Mouse (Mus musculus) cortical plate, adult 2 months (tissue): ENCODE data around the gene Zfp865. TPM values are rescaled to one million over a fixed set of nuclear protein-coding genes. Genes with fewer than 3 reads are reported as not detected.
"Not testable (repeated sequence)": the region's sequence is repeated elsewhere in the genome, so short reads cannot be mapped to it uniquely, and the experiment has no call there.

Source experiments
- H3K27ac ChIP-seq: fragments of 200-500 bp; 2 replicates; pipeline ENCODE4 v1.5.1; 2012; ENCODE audit warnings: low read length, control low read depth, inconsistent platforms; ENCODE audit not compliant: insufficient read depth
- H3K4me1 ChIP-seq: fragments of 200-500 bp; 2 replicates; pipeline ENCODE4 v1.6.1; 2011; ENCODE audit warnings: low read length; ENCODE audit not compliant: control insufficient read depth, insufficient read depth
- H3K4me3 ChIP-seq: fragments of 200-500 bp; 2 replicates; pipeline ENCODE4 v1.5.1; 2011; ENCODE audit warnings: mild to moderate bottlenecking, low read length, control low read depth; ENCODE audit not compliant: insufficient read depth
- CTCF ChIP-seq: fragments of 200-500 bp; IDR thresholded peaks from 2 replicates; pipeline ENCODE4 v1.5.1; 2011; ENCODE audit warnings: mild to moderate bottlenecking, control low read depth, low read length; ENCODE audit not compliant: insufficient read depth; ENCODE audit errors: extremely low read depth
- POLR2A ChIP-seq: fragments of 200-500 bp; IDR thresholded peaks from 2 replicates; pipeline ENCODE4 v1.6.1; 2011; ENCODE audit warnings: mild to moderate bottlenecking, low read length, control low read depth; ENCODE audit not compliant: insufficient read depth; ENCODE audit errors: extremely low read depth
- polyA plus RNA-seq: library from polyadenylated mRNA; depleted of rRNA; stranded (reverse); fragments of >200 nt; gene quantifications from 2 replicates; pipeline ENCODE4 v1.2.3, GENCODE M21; 2012

The Zfp865 gene
- polyA plus RNA-seq, 1 experiment, result 28.7 TPM

GRCm38 (mm10) chr7:4995268-4996002 lies 24.7 kb upstream of the Zfp865 start:
- H3K4me1 ChIP-seq, result no peaks in the 10 kb centered on the region
- no peak for TF ChIP-seq POLR2A
- TF ChIP-seq CTCF, result no peak
- H3K4me3 ChIP-seq, result peak overlapping the region; percentile 72
- H3K27ac ChIP-seq, result peak overlapping the region; percentile 26

GRCm38 (mm10) chr7:4996003-4996895 lies 23.9 kb upstream of the Zfp865 start, which contains the start of gene Zfp579:
Zfp579 (minus strand) TSS chr7:4996158.
- Histone ChIP-seq H3K4me3 (peak within 1 kb of the TSS; percentile 72), H3K4me1 (no peaks in the 10 kb centered on the region), H3K27ac (peak within 1 kb of the TSS; percentile 26)
- no peak for TF ChIP-seq CTCF
- TF ChIP-seq POLR2A, result peak; percentile 79

DNA sequence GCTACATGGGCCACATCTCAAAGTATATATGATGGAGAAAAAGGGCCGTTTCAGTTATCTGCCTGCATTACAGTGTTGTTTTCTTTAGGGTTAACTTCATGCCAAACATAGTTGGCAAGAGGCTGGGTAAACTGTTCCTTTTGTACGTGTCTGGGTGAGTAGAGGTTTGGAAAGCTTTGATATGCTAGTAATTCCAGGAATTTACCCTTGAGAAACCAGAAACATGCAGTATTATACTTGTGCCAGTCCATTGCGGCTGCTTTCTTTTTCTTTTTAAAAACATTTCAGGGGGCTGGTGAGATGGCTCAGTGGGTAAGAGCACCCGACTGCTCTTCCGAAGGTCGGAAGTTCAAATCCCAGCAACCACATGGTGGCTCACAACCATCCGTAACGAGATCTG lies 23.2 kb upstream of the Zfp865 start:
- peak overlapping the region; percentile 72 for H3K4me3 ChIP-seq
- H3K4me1 ChIP-seq, result no peaks in the 10 kb centered on the region
- TF ChIP-seq POLR2A (no peak), CTCF (no peak)
- H3K27ac ChIP-seq, result peak overlapping the region; percentile 3; the same call in 1 of the 2 replicates

DNA sequence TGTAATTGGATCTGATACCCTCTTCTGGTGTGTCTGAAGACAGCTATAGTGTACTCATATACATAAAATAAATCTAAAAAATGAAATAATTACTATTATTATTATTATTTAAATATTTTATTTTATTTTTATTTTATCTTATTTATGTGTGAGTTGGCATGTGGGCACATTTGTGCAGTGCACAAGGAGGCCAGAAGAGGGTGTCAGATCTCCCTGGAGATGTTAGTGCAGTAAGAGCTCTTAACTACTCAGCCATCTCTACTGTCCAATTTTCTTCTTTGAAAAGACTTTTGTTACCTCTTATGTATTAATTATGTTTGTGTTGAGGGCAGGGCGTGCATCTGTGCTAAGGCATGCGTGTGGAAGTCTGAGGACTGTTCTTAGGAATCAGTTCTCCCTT lies 20.3 kb upstream of the Zfp865 start:
- no peak overlapping the region for H3K4me3 ChIP-seq
- peak; percentile 40 for TF ChIP-seq CTCF
- no peak for TF ChIP-seq POLR2A
- H3K27ac ChIP-seq, result no peak overlapping the region
- no peaks in the 10 kb centered on the region for H3K4me1 ChIP-seq

- H3K4me1 ChIP-seq, H3K27ac ChIP-seq, H3K4me3 ChIP-seq: not testable (repeated sequence)
These were observed 17.3 kb upstream of the Zfp865 start for GRCm38 (mm10) chr7:5002876-5003275.

DNA sequence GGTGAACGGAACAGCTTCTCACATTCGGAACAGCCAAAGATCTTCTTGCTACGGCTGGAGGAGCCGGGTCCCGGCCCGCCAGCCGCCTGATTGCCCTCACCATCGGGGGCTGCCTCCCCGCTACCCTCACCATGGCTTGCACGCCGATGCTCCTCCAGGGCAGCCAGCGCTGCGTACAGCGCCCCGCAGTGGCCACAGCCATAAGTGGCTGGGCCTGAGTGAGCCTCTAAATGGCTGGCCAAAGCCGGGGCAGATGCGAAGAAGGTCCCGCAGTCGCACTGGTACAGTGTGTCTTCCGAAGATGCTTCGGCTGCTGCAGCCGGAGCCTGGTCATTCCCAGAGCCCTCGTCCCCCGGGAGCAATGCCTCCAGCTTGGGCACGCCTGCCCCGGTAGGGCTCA lies 11.9 kb upstream of the Zfp865 start:
- no peak for TF ChIP-seq POLR2A
- TF ChIP-seq CTCF, result no peak
- Histone ChIP-seq H3K4me1 (no peaks in the 10 kb centered on the region), H3K4me3 (no peak overlapping the region), H3K27ac (no peak overlapping the region)

- no peak for TF ChIP-seq POLR2A
- TF ChIP-seq CTCF, result no peak
- Histone ChIP-seq H3K4me3 (no peak overlapping the region), H3K27ac (no peak overlapping the region), H3K4me1 (no peaks in the 10 kb centered on the region)
These were observed 7.3 kb upstream of the Zfp865 start for GRCm38 (mm10) chr7:5012681-5013513.

DNA sequence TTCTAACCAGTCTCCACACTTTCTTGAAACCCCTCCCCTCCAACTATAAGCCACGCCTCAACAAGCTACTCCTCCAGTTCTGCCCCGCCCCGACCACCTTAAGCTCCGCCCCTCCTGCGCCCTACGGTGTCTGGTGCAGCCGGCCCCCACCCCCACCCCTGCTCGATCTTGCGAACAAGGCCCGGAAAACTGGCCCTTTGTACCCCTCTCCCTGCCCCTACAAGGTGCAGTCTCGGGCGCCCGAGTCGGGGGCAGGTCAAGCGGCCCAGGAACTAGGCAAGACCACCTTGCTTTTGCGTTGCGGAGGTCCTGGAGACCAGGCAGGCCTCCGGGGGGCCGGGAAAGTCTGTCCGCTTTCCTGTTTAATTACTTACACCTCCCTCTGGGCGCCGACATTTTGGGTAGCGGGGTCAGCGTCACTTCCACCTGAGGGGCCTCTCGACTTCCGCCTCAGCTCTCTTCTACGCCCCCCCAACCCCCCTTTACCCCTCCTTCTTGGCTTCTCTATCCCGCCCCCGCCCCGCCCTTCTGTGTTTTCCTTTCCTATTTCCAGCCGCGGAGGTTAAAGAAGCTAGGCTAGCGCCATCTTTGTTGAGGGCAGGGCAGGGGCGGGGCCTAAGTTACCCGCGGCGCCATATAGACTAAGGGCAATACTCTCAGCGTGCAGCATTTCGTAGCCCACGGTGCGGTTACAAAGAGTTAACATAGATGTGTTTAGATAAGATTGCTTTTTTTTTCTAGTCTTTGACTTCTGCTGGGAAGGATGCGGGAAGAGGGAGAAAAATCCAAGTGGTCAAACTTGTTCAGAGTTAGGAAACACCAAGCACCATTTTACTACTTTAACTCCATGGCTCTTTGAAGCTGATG lies 5.7 kb upstream of the Zfp865 start, which contains the start of the genes Zfp524 and Fiz1:
Zfp524 (plus strand) TSS at position 165 of the 867 bp plus-strand sequence.
Fiz1 (minus strand) TSS at position 447 of the 867 bp plus-strand sequence.
- TF ChIP-seq POLR2A (0 out of 2 replicates have a peak, but pooled peaks have one; percentile 41), CTCF (no peak)
- Histone ChIP-seq H3K4me3 (peak within 1 kb of the TSS; percentile 39), H3K4me1 (no peaks in the 10 kb centered on the region), H3K27ac (peak within 1 kb of the TSS; percentile 99)
